Mouse (Mus musculus) ES-Bruce4 (cell line): ENCODE results near the gene Cyren. TPM values are rescaled to one million over a fixed set of nuclear protein-coding genes. Genes with fewer than 3 reads are reported as not detected.
A peak's percentile ranks its signal among the peaks of the same experiment; 100 is the strongest.

ENCODE experiments used
- H3K27ac ChIP-seq: 2 replicates; pipeline ENCODE4 v1.5.1; 2012; ENCODE audit warnings: low read length, inconsistent platforms; ENCODE audit not compliant: insufficient read depth
- H3K27me3 ChIP-seq: 2 replicates; pipeline ENCODE4 v1.6.1; 2012; ENCODE audit warnings: mild to moderate bottlenecking, low read length, inconsistent platforms; ENCODE audit not compliant: control insufficient read depth, poor library complexity, insufficient read depth, severe bottlenecking
- H3K36me3 ChIP-seq: 2 replicates; pipeline ENCODE4 v1.6.1; 2012; ENCODE audit warnings: inconsistent platforms, mild to moderate bottlenecking, low read length, moderate library complexity; ENCODE audit not compliant: control insufficient read depth, poor library complexity, insufficient read depth, severe bottlenecking
- H3K4me1 ChIP-seq: one replicate; pipeline ENCODE4 v1.8.1; 2011; ENCODE audit warnings: low read length; ENCODE audit not compliant: control insufficient read depth, insufficient read depth
- H3K4me3 ChIP-seq: 2 replicates; pipeline ENCODE4 v1.5.1; 2011; ENCODE audit warnings: low read depth, mild to moderate bottlenecking, low read length
- H3K9ac ChIP-seq: 2 replicates; pipeline ENCODE4 v1.6.1; 2012; ENCODE audit warnings: low read depth, mild to moderate bottlenecking, inconsistent platforms; ENCODE audit not compliant: poor library complexity, severe bottlenecking
- H3K9me3 ChIP-seq: replicated peaks from 2 replicates; pipeline ENCODE4 v1.6.1; 2012; ENCODE audit warnings: mild to moderate bottlenecking, low read length, inconsistent platforms; ENCODE audit not compliant: control insufficient read depth, poor library complexity, insufficient read depth, severe bottlenecking
- CTCF ChIP-seq: IDR thresholded peaks from one replicate; pipeline ENCODE4 v1.8.1; 2011; ENCODE audit warnings: low read depth, low read length
- EP300 ChIP-seq: IDR thresholded peaks from 2 replicates; pipeline ENCODE4 v1.6.1; 2011; ENCODE audit warnings: low read depth, low read length; ENCODE audit not compliant: insufficient read depth
- POLR2A ChIP-seq: IDR thresholded peaks from one replicate; pipeline ENCODE4 v1.8.1; 2011; ENCODE audit warnings: low read length; ENCODE audit not compliant: insufficient read depth
- polyA plus RNA-seq: library from polyadenylated mRNA; stranded (reverse); fragments of >200 nt; gene quantifications from 2 replicates; pipeline ENCODE4 v1.2.4, GENCODE M21; 2011; ENCODE audit warnings: low read depth; ENCODE audit not compliant: missing spikeins, insufficient read depth, insufficient read length

Cyren gene
- polyA plus RNA-seq, 1 experiment = 9.7 TPM

- Histone ChIP-seq H3K9me3 (no peaks in the 10 kb centered on the region), H3K27me3 (no peaks in the 10 kb centered on the region), H3K4me1 (no peaks in the 10 kb centered on the region), H3K36me3 (peaks cover 7% of the 10 kb centered on the region), H3K4me3 (no peak overlapping the region), H3K9ac (no peak overlapping the region), H3K27ac (no peak overlapping the region)
- TF ChIP-seq CTCF (no peak), POLR2A (no peak), EP300 (no peak)
Measured at GRCm38 (mm10) chr6:34887131-34887850, 9.4 kb upstream of the Cyren start.

- no peaks in the 10 kb centered on the region for H3K9me3 ChIP-seq
- TF ChIP-seq EP300 (no peak), POLR2A (no peak), CTCF (no peak)
- H3K27ac ChIP-seq = no peak overlapping the region
- peaks cover 7% of the 10 kb centered on the region for H3K36me3 ChIP-seq
- H3K27me3 ChIP-seq = no peaks in the 10 kb centered on the region
- no peak overlapping the region for H3K4me3 ChIP-seq
- H3K4me1 ChIP-seq = no peaks in the 10 kb centered on the region
- no peak overlapping the region for H3K9ac ChIP-seq
Measured at GRCm38 (mm10) chr6:34884724-34885123, 6.9 kb upstream of the Cyren start.

GRCm38 (mm10) chr6:34879911-34880475 lies 2.1 kb upstream of the Cyren start:
- Histone ChIP-seq H3K4me3 (no peak overlapping the region), H3K36me3 (no peaks in the 10 kb centered on the region), H3K27me3 (no peaks in the 10 kb centered on the region), H3K27ac (no peak overlapping the region), H3K9me3 (no peaks in the 10 kb centered on the region), H3K9ac (no peak overlapping the region), H3K4me1 (no peaks in the 10 kb centered on the region)
- TF ChIP-seq POLR2A (no peak), EP300 (no peak), CTCF (peak; percentile 32)

GRCm38 (mm10) chr6:34879101-34879740 lies 1.4 kb upstream of the Cyren start:
- no peaks in the 10 kb centered on the region for H3K27me3 ChIP-seq
- no peak overlapping the region for H3K4me3 ChIP-seq
- no peaks in the 10 kb centered on the region for H3K9me3 ChIP-seq
- no peaks in the 10 kb centered on the region for H3K4me1 ChIP-seq
- H3K27ac ChIP-seq = no peak overlapping the region
- H3K9ac ChIP-seq = no peak overlapping the region
- TF ChIP-seq CTCF (no peak), POLR2A (no peak), EP300 (no peak)
- no peaks in the 10 kb centered on the region for H3K36me3 ChIP-seq

GRCm38 (mm10) chr6:34876835-34877156 lies 1.1 kb downstream of the Cyren start:
- Histone ChIP-seq H3K27me3 (no peaks in the 10 kb centered on the region), H3K9me3 (no peaks in the 10 kb centered on the region), H3K27ac (no peak overlapping the region), H3K4me1 (no peaks in the 10 kb centered on the region), H3K9ac (no peak overlapping the region), H3K36me3 (no peaks in the 10 kb centered on the region), H3K4me3 (no peak overlapping the region)
- TF ChIP-seq EP300 (no peak), CTCF (no peak), POLR2A (no peak)
